Mouse (Mus musculus) forebrain, embryonic 15.5 days (tissue): ENCODE results near the gene Ttyh2. TPM values are rescaled to one million over a fixed set of nuclear protein-coding genes. Genes with fewer than 3 reads are reported as not detected.
"Not testable (repeated sequence)": the region's sequence is repeated elsewhere in the genome, so short reads cannot be mapped to it uniquely, and the experiment has no call there.

Experiments used
- ATAC-seq: fragments of 200-750 bp; cut with Nextera tagmentation; replicated peaks from 2 replicates; pipeline ENCODE4 v1.8.0; 2017; ENCODE audit warnings: mild to moderate bottlenecking, moderate TSS enrichment, moderate library complexity
- H3K27ac ChIP-seq: fragments of 300-500 bp; sonication (generic); replicated peaks from 2 replicates; pipeline ENCODE4 v1.5.1; 2015; ENCODE audit warnings: mild to moderate bottlenecking, inconsistent platforms
- H3K27me3 ChIP-seq: fragments of 300-500 bp; sonication (generic); 2 replicates; pipeline ENCODE4 v1.6.1; 2015; ENCODE audit warnings: inconsistent platforms
- H3K36me3 ChIP-seq: fragments of 300-500 bp; sonication (generic); 2 replicates; pipeline ENCODE4 v1.6.1; 2015; ENCODE audit warnings: mild to moderate bottlenecking, inconsistent platforms
- H3K4me1 ChIP-seq: fragments of 300-500 bp; sonication (generic); 2 replicates; pipeline ENCODE4 v1.6.1; 2015; ENCODE audit warnings: inconsistent platforms
- H3K4me2 ChIP-seq: fragments of 300-500 bp; sonication (generic); replicated peaks from 2 replicates; pipeline ENCODE4 v1.6.1; 2015; ENCODE audit warnings: mild to moderate bottlenecking, inconsistent platforms
- H3K4me3 ChIP-seq: fragments of 300-500 bp; sonication (generic); 2 replicates; pipeline ENCODE4 v1.5.1; 2015; ENCODE audit warnings: mild to moderate bottlenecking, inconsistent platforms
- H3K9ac ChIP-seq: fragments of 300-500 bp; sonication (generic); replicated peaks from 2 replicates; pipeline ENCODE4 v1.6.1; 2015; ENCODE audit warnings: mild to moderate bottlenecking, inconsistent platforms
- H3K9me3 ChIP-seq: fragments of 300-500 bp; sonication (generic); 2 replicates; pipeline ENCODE4 v1.6.1; 2016; ENCODE audit warnings: inconsistent platforms
- WGBS: fragments of 180-500 bp; shearing (Covaris S2); methylation state at CpG from one replicate; pipeline ENCODE4 v1.1.7; 2015; ENCODE audit warnings: mixed read lengths; 5-methylcytosine and 5-hydroxymethylcytosine counted together
- polyA plus RNA-seq: library from polyadenylated mRNA; unstranded; fragments of >200 nt; fragmentation: Nextera tagmentation; extraction: Ambion mirVana; gene quantifications from 2 replicates; pipeline ENCODE4 v1.2.1, GENCODE M21; 2015

Ttyh2 gene
- polyA plus RNA-seq, 1 experiment from 2014 or later = 23.1 TPM

GRCm38 (mm10) chr11:114673719-114674050 lies 1.5 kb upstream of the Ttyh2 start:
- Histone ChIP-seq H3K27me3 (no peaks in the 10 kb centered on the region), H3K36me3 (peaks cover 37% of the 10 kb centered on the region), H3K4me2 (no peak overlapping the region), H3K27ac (no peak overlapping the region), H3K9ac (no peak overlapping the region), H3K4me1 (peaks cover 40% of the 10 kb centered on the region), H3K9me3 (no peaks in the 10 kb centered on the region), H3K4me3 (no peak overlapping the region)
- WGBS = 81% methylated on average over 2 of the region's 2 CpGs
- ATAC-seq = no peak

GRCm38 (mm10) chr11:114674180-114674579 lies 1.1 kb upstream of the Ttyh2 start:
- H3K4me2 ChIP-seq = no peak overlapping the region
- no peaks in the 10 kb centered on the region for H3K9me3 ChIP-seq
- 52% methylated on average over 8 of the region's 8 CpGs for WGBS
- ATAC-seq = no peak
- H3K36me3 ChIP-seq = peaks cover 37% of the 10 kb centered on the region
- H3K27me3 ChIP-seq = no peaks in the 10 kb centered on the region
- H3K9ac ChIP-seq = no peak overlapping the region
- H3K27ac ChIP-seq = no peak overlapping the region
- no peak overlapping the region for H3K4me3 ChIP-seq
- peaks cover 40% of the 10 kb centered on the region for H3K4me1 ChIP-seq

- Histone ChIP-seq H3K4me3 (peak overlapping the region; percentile 58), H3K4me1 (peaks cover 37% of the 10 kb centered on the region), H3K36me3 (peaks cover 37% of the 10 kb centered on the region), H3K4me2 (peak overlapping the region; percentile 82)
- 79% methylated on average over 2 of the region's 3 CpGs for WGBS
- not testable (repeated sequence) for H3K9ac ChIP-seq, H3K27ac ChIP-seq, H3K9me3 ChIP-seq, H3K27me3 ChIP-seq, ATAC-seq
Measured at GRCm38 (mm10) chr11:114674796-114675195, 435 bp upstream of the Ttyh2 start.

- Histone ChIP-seq H3K9ac (peak overlapping the region; percentile 59), H3K4me3 (peak overlapping the region; percentile 58), H3K4me1 (peaks cover 30% of the 10 kb centered on the region), H3K27me3 (no peaks in the 10 kb centered on the region), H3K27ac (peak overlapping the region; percentile 32), H3K36me3 (peaks cover 29% of the 10 kb centered on the region), H3K9me3 (no peaks in the 10 kb centered on the region), H3K4me2 (peak overlapping the region; percentile 82)
- WGBS = 2% methylated on average over 27 of the region's 27 CpGs
- ATAC-seq = peak; percentile 10; the same call in 1 of the 2 replicates
Measured at GRCm38 (mm10) chr11:114675826-114676401, 683 bp downstream of the Ttyh2 start.

DNA sequence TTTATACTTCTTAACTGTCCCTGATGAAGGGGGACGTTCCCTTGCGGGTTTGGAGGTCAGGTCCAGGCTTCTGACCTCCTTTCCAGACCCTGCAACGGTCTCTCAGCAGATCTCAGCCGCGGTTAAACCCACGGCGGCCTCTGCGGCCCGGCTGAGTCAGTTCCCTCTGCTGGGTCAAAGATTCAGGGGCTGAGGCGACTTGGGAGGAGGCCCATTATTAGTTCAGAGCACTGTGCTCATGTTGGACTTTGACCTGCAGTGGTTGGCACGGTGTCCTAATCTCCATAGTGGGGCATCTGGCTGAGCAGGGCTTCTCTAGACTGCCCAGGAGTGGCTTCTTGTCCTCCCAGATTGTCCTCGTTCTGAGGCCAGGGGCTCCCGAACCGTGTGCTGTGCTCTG lies 1.2 kb downstream of the Ttyh2 start:
- Histone ChIP-seq H3K4me3 (peak overlapping the region; percentile 58), H3K4me2 (peak overlapping the region; percentile 82), H3K27me3 (no peaks in the 10 kb centered on the region), H3K9me3 (no peaks in the 10 kb centered on the region), H3K4me1 (peaks cover 30% of the 10 kb centered on the region), H3K9ac (peak overlapping the region; percentile 59), H3K27ac (0 out of 2 replicates have a peak overlapping the region, but pooled peaks have one; percentile 4), H3K36me3 (peaks cover 24% of the 10 kb centered on the region)
- no peak for ATAC-seq
- WGBS = 8% methylated on average over 14 of the region's 14 CpGs

DNA sequence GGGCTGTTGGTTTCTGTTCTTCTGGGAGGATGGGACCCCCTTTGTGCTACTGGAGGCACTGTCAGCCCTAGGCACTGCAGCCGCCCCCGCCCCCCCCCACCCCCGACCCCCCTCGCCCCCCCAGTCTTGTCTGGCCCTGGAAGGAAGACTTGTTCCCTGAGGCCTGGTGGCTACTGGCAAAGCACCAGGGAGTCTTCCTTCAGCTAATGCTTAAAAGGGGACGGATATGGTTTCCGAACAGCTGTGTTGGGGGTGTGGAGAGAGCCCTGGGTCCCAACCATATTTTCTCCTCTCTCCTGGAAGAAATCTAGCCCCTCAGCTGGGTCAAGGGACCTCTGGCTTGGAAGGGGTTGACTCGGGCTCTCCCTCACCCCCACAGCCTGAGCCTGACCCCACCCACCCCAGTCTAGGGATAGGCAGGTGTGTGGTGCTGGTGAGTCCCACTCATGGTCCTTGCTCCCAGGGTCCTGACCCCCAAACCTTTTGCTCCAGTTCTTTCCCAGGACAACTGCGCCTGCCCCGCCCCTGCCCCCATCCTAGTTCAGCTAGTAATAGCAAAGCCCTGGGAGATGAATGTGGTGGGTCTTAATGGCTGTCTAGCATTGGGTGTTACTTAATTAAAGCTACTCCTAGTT lies 1.8 kb downstream of the Ttyh2 start:
- Histone ChIP-seq H3K4me2 (peak overlapping the region; percentile 82), H3K27ac (no peak overlapping the region), H3K9ac (peak overlapping the region; percentile 59; the same call in 1 of the 2 replicates), H3K4me3 (peak overlapping the region; percentile 58), H3K36me3 (peaks cover 18% of the 10 kb centered on the region), H3K9me3 (no peaks in the 10 kb centered on the region), H3K27me3 (no peaks in the 10 kb centered on the region), H3K4me1 (peaks cover 30% of the 10 kb centered on the region)
- WGBS = 45% methylated on average over 9 of the region's 9 CpGs
- ATAC-seq = no peak

- no peak overlapping the region for H3K9ac ChIP-seq
- no peaks in the 10 kb centered on the region for H3K9me3 ChIP-seq
- ATAC-seq = no peak
- no peak overlapping the region for H3K4me3 ChIP-seq
- H3K4me2 ChIP-seq = no peak overlapping the region
- WGBS = 73% methylated on average over 8 of the region's 8 CpGs
- peaks cover 30% of the 10 kb centered on the region for H3K4me1 ChIP-seq
- no peaks in the 10 kb centered on the region for H3K36me3 ChIP-seq
- H3K27ac ChIP-seq = no peak overlapping the region
- H3K27me3 ChIP-seq = no peaks in the 10 kb centered on the region
Measured at GRCm38 (mm10) chr11:114679582-114679981, 4.4 kb downstream of the Ttyh2 start.

GRCm38 (mm10) chr11:114680291-114680690 lies 5.1 kb downstream of the Ttyh2 start:
- Histone ChIP-seq H3K4me2 (no peak overlapping the region), H3K4me3 (no peak overlapping the region), H3K9ac (no peak overlapping the region), H3K4me1 (peaks cover 32% of the 10 kb centered on the region), H3K27ac (no peak overlapping the region), H3K9me3 (no peaks in the 10 kb centered on the region), H3K36me3 (no peaks in the 10 kb centered on the region), H3K27me3 (no peaks in the 10 kb centered on the region)
- 70% methylated on average over 10 of the region's 10 CpGs for WGBS
- ATAC-seq = no peak

DNA sequence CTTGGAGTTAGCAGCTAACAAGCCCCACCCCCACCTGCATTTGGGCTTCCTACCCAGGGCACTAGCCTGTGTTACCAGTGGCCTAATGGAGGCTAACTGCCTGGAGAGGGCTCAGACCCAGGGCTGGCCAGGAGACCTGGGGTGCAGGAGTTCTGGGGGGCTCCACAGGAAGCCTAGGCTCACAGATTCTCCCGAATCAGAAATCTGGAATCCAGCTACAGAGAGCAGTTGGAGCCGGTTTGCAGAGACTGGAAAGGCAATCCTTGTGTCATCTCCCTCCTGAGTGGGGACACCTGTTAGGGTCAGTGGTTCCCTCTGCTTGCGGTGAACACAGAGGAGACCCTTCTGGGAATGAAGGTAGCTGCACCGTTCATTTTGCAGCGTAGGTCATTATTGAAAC lies 5.8 kb downstream of the Ttyh2 start:
- Histone ChIP-seq H3K4me2 (no peak overlapping the region), H3K9me3 (no peaks in the 10 kb centered on the region), H3K9ac (no peak overlapping the region), H3K27me3 (no peaks in the 10 kb centered on the region), H3K4me1 (peaks cover 29% of the 10 kb centered on the region), H3K36me3 (no peaks in the 10 kb centered on the region), H3K4me3 (no peak overlapping the region), H3K27ac (no peak overlapping the region)
- ATAC-seq = no peak
- 69% methylated on average over 5 of the region's 5 CpGs for WGBS

DNA sequence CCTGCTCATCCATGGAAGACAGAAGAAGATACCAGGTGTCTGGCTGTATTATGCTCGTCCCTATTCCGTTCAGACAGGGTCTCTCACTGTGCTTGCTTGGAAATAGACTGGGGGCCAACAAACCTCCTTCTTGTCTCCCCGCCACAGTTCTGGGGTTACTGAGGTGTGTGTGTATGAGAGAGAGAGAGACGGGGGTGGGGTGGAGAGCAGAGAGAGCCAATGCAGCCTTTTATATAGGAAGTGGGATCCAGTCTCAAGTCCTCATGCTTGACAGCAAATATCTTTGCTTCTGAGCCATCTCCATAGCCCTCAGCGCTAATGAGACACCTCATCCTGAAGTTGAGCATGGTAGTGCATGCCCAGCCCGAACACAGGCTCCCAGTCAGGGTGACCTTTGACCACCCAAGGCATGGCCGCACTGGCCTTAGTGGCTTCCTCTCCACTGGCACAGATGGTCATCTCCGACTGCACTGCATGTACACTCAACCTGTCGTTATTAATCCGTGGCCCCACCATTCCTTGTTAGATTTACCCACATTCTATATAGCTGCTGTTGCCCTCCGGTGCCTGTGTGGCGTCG lies 7.2 kb downstream of the Ttyh2 start:
- Histone ChIP-seq H3K9me3 (no peaks in the 10 kb centered on the region), H3K4me2 (no peak overlapping the region), H3K27ac (no peak overlapping the region), H3K4me3 (no peak overlapping the region), H3K9ac (no peak overlapping the region), H3K36me3 (no peaks in the 10 kb centered on the region), H3K27me3 (no peaks in the 10 kb centered on the region), H3K4me1 (peaks cover 18% of the 10 kb centered on the region)
- 96% methylated on average over 13 of the region's 13 CpGs for WGBS
- no peak for ATAC-seq

DNA sequence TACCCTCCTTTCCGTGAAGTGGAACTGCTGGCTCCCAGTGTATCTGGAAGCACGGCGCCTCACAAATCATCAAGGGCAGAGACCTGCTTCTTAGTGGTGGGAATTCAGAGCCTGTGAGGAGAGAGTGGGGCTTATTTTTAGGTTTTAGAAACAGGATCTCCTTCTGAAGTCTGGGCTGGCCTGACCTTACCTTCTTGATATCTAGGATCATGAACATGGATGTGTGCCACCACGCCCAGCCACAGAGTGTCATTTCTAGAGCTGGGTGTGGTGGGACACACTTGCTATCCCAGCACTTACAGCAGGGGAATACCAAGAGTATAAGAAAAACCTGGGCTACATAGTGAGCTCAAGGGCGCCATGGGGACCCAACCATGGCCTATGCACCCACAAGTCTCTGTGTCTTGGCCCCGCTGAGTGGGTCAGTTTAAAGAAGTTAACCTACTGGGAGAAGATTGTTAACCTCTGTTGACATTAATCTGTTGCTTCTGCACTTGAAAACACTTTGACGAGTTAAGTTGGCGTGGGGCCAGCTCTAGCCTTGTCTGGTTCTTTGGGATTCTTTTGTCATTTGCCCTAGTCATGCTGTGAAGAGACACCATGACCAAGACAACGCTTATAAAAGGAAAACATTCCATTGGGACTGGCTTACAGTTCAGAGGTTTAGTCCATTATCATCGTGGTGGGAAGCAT lies 7.9 kb downstream of the Ttyh2 start:
- Histone ChIP-seq H3K27me3 (no peaks in the 10 kb centered on the region), H3K36me3 (no peaks in the 10 kb centered on the region), H3K4me2 (no peak overlapping the region), H3K4me3 (no peak overlapping the region), H3K9ac (no peak overlapping the region), H3K27ac (no peak overlapping the region), H3K9me3 (no peaks in the 10 kb centered on the region), H3K4me1 (peaks cover 18% of the 10 kb centered on the region)
- no peak for ATAC-seq
- 86% methylated on average over 10 of the region's 10 CpGs for WGBS
